Mouse (Mus musculus): ENCODE measurements around the gene Usp38. TPM values are rescaled to one million over a fixed set of nuclear protein-coding genes. Genes with fewer than 3 reads are reported as not detected.

Gene Usp38
- total and polyA plus RNA-seq, 3 experiments: 19.3 to 30.6 (median 20.4) TPM

DNA sequence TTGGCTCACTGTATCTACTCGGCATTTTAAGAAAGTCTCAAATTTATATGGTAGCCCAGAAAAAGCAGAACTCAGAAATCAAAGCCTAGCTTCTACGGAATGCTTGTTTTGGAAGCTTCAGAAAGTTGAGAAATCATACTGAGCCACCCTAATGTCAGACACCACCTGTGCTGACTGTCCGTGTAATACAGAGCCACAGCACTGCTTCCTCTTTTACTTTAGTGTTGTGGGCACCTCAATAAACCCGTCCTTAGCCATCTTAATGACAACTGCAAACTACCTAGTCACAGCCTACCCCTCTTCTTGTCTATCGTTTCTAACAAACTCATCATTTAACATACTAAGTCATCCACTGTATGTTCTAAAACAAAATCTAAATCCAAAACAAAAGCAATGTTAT is 4.3 kb downstream of the Usp38 start:
- Histone ChIP-seq H3K4me3 (replicated peaks in 1 of 3; ENCODE audit: low read depth in 2 of 3, low read length in 2 of 3, poor library complexity in 1 of 3) (peak overlapping the region in 1 of 3 experiments; percentile 2), H3K9me3 (replicated peaks; ENCODE audit: low read length) (no peaks in the 10 kb centered on the region), H3K27me3 (replicated peaks) (no peaks in the 10 kb centered on the region), H3K79me2 (replicated peaks; ENCODE audit: control insufficient read depth, extremely low read depth, insufficient read depth, poor library complexity, severe bottlenecking) (peaks cover 58% of the 10 kb centered on the region), H3K27ac (ENCODE audit: insufficient read depth, low read depth) (no peak overlapping the region), H3K4me2 (ENCODE audit: insufficient read depth, low read depth, poor library complexity, severe bottlenecking) (peak overlapping the region; percentile 92), H3K9ac (ENCODE audit: insufficient read depth, low read depth) (peak overlapping the region; percentile 28; the same call in 1 of the 2 replicates), H3K4me1 (ENCODE audit: control insufficient read depth in 1 of 2, insufficient read depth in 2 of 2) (peaks cover 0 to 16% of the 10 kb centered on the region in 2 experiments; a peak in 2 of 4 replicates), H3K36me3 (replicated peaks in 1 of 2; ENCODE audit: control insufficient read depth in 1 of 2, insufficient read depth in 1 of 2, low read length in 1 of 2) (peaks cover 14 to 48% of the 10 kb centered on the region in 2 experiments)
- in situ Hi-C loops (cut with MboI; ENCODE audit: low pct_ligation_motif_present, low pct_unique_long_range_greater_than_20kb, low sequenced_read_pairs) (no loop called here), dilution Hi-C loops (cut with MboI; ENCODE audit: extremely low pct_ligation_motif_present, extremely low pct_unique_long_range_greater_than_20kb, low sequenced_read_pairs) (no loop called here)
- TF ChIP-seq USF1 (IDR thresholded peaks at IDR 0.05; ENCODE audit: low read depth, low read length): no peak
- no peak for TF ChIP-seq NELFE (IDR thresholded peaks at IDR 0.05; ENCODE audit: low read depth, low read length)
- no peak for TF ChIP-seq GABPA (IDR thresholded peaks at IDR 0.05; ENCODE audit: insufficient replicate concordance, low read depth, low read length)
- TF ChIP-seq BHLHE40 (IDR thresholded peaks at IDR 0.05; ENCODE audit: low read depth, low read length): no peak
- no peak for TF ChIP-seq MXI1 (IDR thresholded peaks at IDR 0.05; ENCODE audit: low read depth, low read length)
- no peak for TF ChIP-seq MYC (IDR thresholded peaks at IDR 0.05; ENCODE audit: low read depth, low read length)
- no peak for TF ChIP-seq MEF2A (IDR thresholded peaks at IDR 0.05; ENCODE audit: borderline replicate concordance, low read depth, low read length)
- TF ChIP-seq CTCF (conservative IDR thresholded peaks at IDR 0.05 in 1 of 2, IDR thresholded peaks at IDR 0.05 in 1 of 2; ENCODE audit: low read depth in 2 of 2, low read length in 2 of 2): no peak
- no peak for TF ChIP-seq HCFC1 (IDR thresholded peaks at IDR 0.05; ENCODE audit: low read depth, low read length)
- no peak for TF ChIP-seq TBP (conservative IDR thresholded peaks at IDR 0.05; ENCODE audit: low read depth, low read length)
- DNase-seq (ENCODE audit: extremely low read depth): peak; percentile 39

- no peak for TF ChIP-seq ZC3H11A (IDR thresholded peaks at IDR 0.05; ENCODE audit: low read depth, low read length)
- TF ChIP-seq ZNF384 (IDR thresholded peaks at IDR 0.05; ENCODE audit: low read depth, low read length): no peak
- 0 out of 2 replicates have a peak, but pooled peaks have one; percentile 26 for TF ChIP-seq SIN3A (IDR thresholded peaks at IDR 0.05; ENCODE audit: low read length)
- no peak for TF ChIP-seq MYC (IDR thresholded peaks at IDR 0.05; ENCODE audit: low read depth, low read length)
- TF ChIP-seq MAFK (IDR thresholded peaks at IDR 0.05; ENCODE audit: insufficient replicate concordance, low read length): no peak
- peak; percentile 75; the same call in 1 of the 2 replicates for TF ChIP-seq MEF2A (IDR thresholded peaks at IDR 0.05; ENCODE audit: borderline replicate concordance, low read depth, low read length)
- TF ChIP-seq E2F4 (IDR thresholded peaks at IDR 0.05; ENCODE audit: insufficient replicate concordance, low read depth, low read length): no peak
- no peak for TF ChIP-seq NRF1 (IDR thresholded peaks at IDR 0.05; ENCODE audit: low read depth, low read length)
- TF ChIP-seq RAD21 (IDR thresholded peaks at IDR 0.05; ENCODE audit: low read depth, low read length): no peak
- no peak for TF ChIP-seq ZKSCAN1 (IDR thresholded peaks at IDR 0.05; ENCODE audit: borderline replicate concordance, low read depth, low read length)
- TF ChIP-seq ETS1 (conservative IDR thresholded peaks at IDR 0.05; ENCODE audit: low read depth, low read length): 0 out of 2 replicates have a peak, but pooled peaks have one; percentile 32
- TF ChIP-seq RCOR1 (conservative IDR thresholded peaks at IDR 0.05; ENCODE audit: low read depth, low read length): no peak
- 0 out of 2 replicates have a peak, but pooled peaks have one; percentile 33 for TF ChIP-seq EP300 (IDR thresholded peaks at IDR 0.05; ENCODE audit: low read length)
- no peaks in the 10 kb centered on the region for H3K27me3 ChIP-seq (replicated peaks)
- in situ Hi-C loops (cut with MboI; ENCODE audit: low pct_ligation_motif_present, low pct_unique_long_range_greater_than_20kb, low sequenced_read_pairs): no loop called here
- H3K4me2 ChIP-seq (ENCODE audit: insufficient read depth, low read depth, poor library complexity, severe bottlenecking): no peak overlapping the region
- peaks cover 0 to 6% of the 10 kb centered on the region in 2 experiments; a peak in 2 of 4 replicates for H3K4me1 ChIP-seq (ENCODE audit: control insufficient read depth in 1 of 2, insufficient read depth in 2 of 2)
- no peak overlapping the region for H3K9ac ChIP-seq (ENCODE audit: insufficient read depth, low read depth)
- peaks cover 15% of the 10 kb centered on the region for H3K79me2 ChIP-seq (replicated peaks; ENCODE audit: control insufficient read depth, extremely low read depth, insufficient read depth, poor library complexity, severe bottlenecking)
- peaks cover 42 to 83% of the 10 kb centered on the region in 2 experiments for H3K36me3 ChIP-seq (replicated peaks in 1 of 2; ENCODE audit: control insufficient read depth in 1 of 2, insufficient read depth in 1 of 2, low read length in 1 of 2)
- dilution Hi-C loops (cut with MboI; ENCODE audit: extremely low pct_ligation_motif_present, extremely low pct_unique_long_range_greater_than_20kb, low sequenced_read_pairs): no loop called here
- H3K9me3 ChIP-seq (replicated peaks; ENCODE audit: low read length): no peaks in the 10 kb centered on the region
- H3K27ac ChIP-seq (ENCODE audit: insufficient read depth, low read depth): no peak overlapping the region
- H3K4me3 ChIP-seq (replicated peaks in 1 of 3; ENCODE audit: low read depth in 2 of 3, low read length in 2 of 3, poor library complexity in 1 of 3): no peak overlapping the region
- DNase-seq (ENCODE audit: extremely low read depth): no peak
Observed at GRCm38 (mm10) chr8:81005114-81005513, 9.6 kb downstream of the Usp38 start.
